Mouse (Mus musculus) CD4-positive, CD25-positive, alpha-beta regulatory T cell (primary cell): Measurements from ENCODE around the gene Srebf1. TPM values are rescaled to one million over a fixed set of nuclear protein-coding genes. Genes with fewer than 3 reads are reported as not detected.

ENCODE experiments used
- polyA plus RNA-seq: library from polyadenylated mRNA; unstranded; fragments of 100-300 nt; shearing (Covaris generic); gene quantifications from one replicate; pipeline ENCODE4 v1.2.1, GENCODE M21; 2017

Gene Srebf1
- polyA plus RNA-seq = 80.2 TPM

GRCm38 (mm10) chr11:60222469-60223236 lies at the start of gene Srebf1:
Srebf1 (minus strand) TSS chr11:60222581.

Other genes starting within 250 kb of the Srebf1 start
- gene Pemt, start 176.1 kb downstream of the Srebf1 start, polyA plus RNA-seq = 2.3 TPM
- gene Rai1, start 117.6 kb downstream of the Srebf1 start, polyA plus RNA-seq = 30.4 TPM
- 56.3 TPM for gene Tom1l2, start 130.3 kb upstream of the Srebf1 start, polyA plus RNA-seq
- 0.74 TPM for gene Drc3, start 130.7 kb upstream of the Srebf1 start, polyA plus RNA-seq
- 32.6 TPM for gene Gid4, start 194.6 kb upstream of the Srebf1 start, polyA plus RNA-seq
- gene Atpaf2, start 195.9 kb upstream of the Srebf1 start, polyA plus RNA-seq = 48.4 TPM
- 62.8 TPM for gene Drg2, start 232.0 kb upstream of the Srebf1 start, polyA plus RNA-seq
- gene Myo15, start 246.8 kb upstream of the Srebf1 start, polyA plus RNA-seq = 0.07 TPM